Mouse (Mus musculus): ENCODE measurements at regions not wholly inside any gene's neighbourhood (a gene's known extent, or its start where the extent isn't known, plus 50 kb on each side); places are given as distances from the start of the nearest gene placed in this dataset.

DNA sequence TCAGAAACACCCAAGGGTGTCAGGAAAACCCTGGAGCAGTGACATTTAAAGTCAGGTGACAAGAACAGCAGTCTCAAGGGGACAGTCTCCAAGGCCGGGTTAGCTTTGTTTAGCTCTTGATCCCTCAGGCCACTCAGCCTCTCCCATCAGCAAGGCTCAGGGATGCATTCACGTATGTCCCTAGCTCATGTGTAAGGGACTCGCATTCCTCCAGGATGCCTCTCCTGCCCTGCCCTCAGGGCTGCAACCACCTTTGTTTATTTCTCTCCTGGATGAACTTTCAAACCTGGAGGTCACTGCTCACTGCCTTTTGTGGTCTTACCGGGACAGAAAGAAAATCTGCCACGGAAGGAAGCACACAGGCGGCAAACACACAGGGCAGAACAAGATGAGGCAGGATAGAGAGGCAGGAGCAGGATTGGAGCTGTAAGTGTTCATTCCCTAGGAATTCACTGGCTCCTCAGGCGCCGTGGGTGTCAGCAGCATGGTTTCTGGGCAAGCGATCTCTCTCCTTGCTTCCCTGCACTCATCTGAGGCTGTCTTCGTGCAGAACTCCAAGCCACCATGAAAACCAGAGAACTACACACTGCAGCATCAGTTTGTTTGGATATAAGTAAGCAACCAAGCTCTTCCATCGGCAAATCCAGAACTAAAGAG is 90.2 kb upstream of the Klf14 start:
- no peak for TF ChIP-seq CTCF (IDR thresholded peaks at IDR 0.05; ENCODE audit: control insufficient read depth, insufficient read depth, insufficient read length)
- TF ChIP-seq MAX (IDR thresholded peaks at IDR 0.05): no peak
- no peak for TF ChIP-seq MYOD1 (IDR thresholded peaks at IDR 0.05; ENCODE audit: control insufficient read depth, insufficient read length, low read depth)
- no peak for TF ChIP-seq FOSL1 (IDR thresholded peaks at IDR 0.05; ENCODE audit: insufficient read depth, low read length, poor library complexity, severe bottlenecking)
- TF ChIP-seq CEBPB (IDR thresholded peaks at IDR 0.05; ENCODE audit: low read depth): no peak
- TF ChIP-seq USF1 (IDR thresholded peaks at IDR 0.05; ENCODE audit: low read depth): no peak

All from C2C12 (cell line).